Mouse (Mus musculus) forebrain, embryonic 10.5 days (tissue): Measurements from ENCODE around the gene Ntf5. TPM values are rescaled to one million over a fixed set of nuclear protein-coding genes. Genes with fewer than 3 reads are reported as not detected.
"Not testable (repeated sequence)": the region's sequence is repeated elsewhere in the genome, so short reads cannot be mapped to it uniquely, and the experiment has no call there.

ENCODE experiments used
- DNase-seq: peaks from one replicate; pipeline ENCODE4 v3.0.0-alpha.2; 2017; ENCODE audit warnings: low spot score; ENCODE audit errors: extremely low spot score
- H3K27ac ChIP-seq: fragments of 300-500 bp; sonication (generic); 2 replicates; pipeline ENCODE4 v1.5.1; 2016; ENCODE audit warnings: mild to moderate bottlenecking
- H3K27me3 ChIP-seq: fragments of 300-500 bp; sonication (generic); 2 replicates; pipeline ENCODE4 v1.6.1; 2016; ENCODE audit warnings: mild to moderate bottlenecking; ENCODE audit not compliant: poor library complexity, severe bottlenecking
- H3K36me3 ChIP-seq: fragments of 300-500 bp; sonication (generic); replicated peaks from 2 replicates; pipeline ENCODE4 v1.6.1; 2016; ENCODE audit warnings: mild to moderate bottlenecking, moderate library complexity
- H3K4me1 ChIP-seq: fragments of 300-500 bp; sonication (generic); 2 replicates; pipeline ENCODE4 v1.6.1; 2016
- H3K4me3 ChIP-seq: fragments of 300-500 bp; sonication (generic); 2 replicates; pipeline ENCODE4 v1.5.1; 2016; ENCODE audit warnings: mild to moderate bottlenecking, moderate library complexity
- H3K9me3 ChIP-seq: fragments of 300-500 bp; sonication (generic); 2 replicates; pipeline ENCODE4 v1.6.1; 2016; ENCODE audit warnings: mild to moderate bottlenecking, moderate library complexity
- WGBS: fragments of 180-500 bp; shearing (Covaris S2); methylation state at CpG from one replicate; pipeline ENCODE4 v1.1.7; 2016; 5-methylcytosine and 5-hydroxymethylcytosine counted together
- polyA plus RNA-seq: library from polyadenylated mRNA; unstranded; fragments of >200 nt; fragmentation: Nextera tagmentation; extraction: Ambion mirVana; gene quantifications from 2 replicates; pipeline ENCODE4 v1.2.1, GENCODE M21; 2016

Gene Ntf5
- polyA plus RNA-seq, 1 experiment from 2014 or later, result 0.87 TPM

GRCm38 (mm10) chr7:45454971-45455370, 41.5 kb downstream of the Ntf5 start:
- no peaks in the 10 kb centered on the region for H3K27me3 ChIP-seq
- H3K4me3 ChIP-seq, result no peak overlapping the region
- no peaks in the 10 kb centered on the region for H3K9me3 ChIP-seq
- H3K27ac ChIP-seq, result no peak overlapping the region
- 89% methylated on average over 15 of the region's 15 CpGs for WGBS
- H3K36me3 ChIP-seq, result peaks cover 79% of the 10 kb centered on the region
- no peak for DNase-seq
- H3K4me1 ChIP-seq, result peaks cover 36% of the 10 kb centered on the region

- Histone ChIP-seq H3K4me3 (no peak overlapping the region), H3K36me3 (peaks cover 84% of the 10 kb centered on the region)
- WGBS, result 77% methylated on average over 13 of the region's 13 CpGs
Measured at GRCm38 (mm10) chr7:45455932-45456696, 42.6 kb downstream of the Ntf5 start.

GRCm38 (mm10) chr7:45456721-45457203, 43.3 kb downstream of the Ntf5 start:
- WGBS, result 71% methylated on average over 9 of the region's 9 CpGs
- Histone ChIP-seq H3K36me3 (peaks cover 84% of the 10 kb centered on the region), H3K27ac (peak overlapping the region; percentile 16; the same call in 1 of the 2 replicates), H3K9me3 (no peaks in the 10 kb centered on the region), H3K27me3 (no peaks in the 10 kb centered on the region), H3K4me3 (peak overlapping the region; percentile 87), H3K4me1 (peaks cover 48% of the 10 kb centered on the region)
- DNase-seq, result no peak

More at GRCm38 (mm10) chr7:45455932-45456696, 42.6 kb downstream of the Ntf5 start:
- Histone ChIP-seq H3K9me3 (no peaks in the 10 kb centered on the region), H3K27me3 (no peaks in the 10 kb centered on the region), H3K4me1 (peaks cover 47% of the 10 kb centered on the region), H3K27ac (no peak overlapping the region)
- DNase-seq, result no peak

GRCm38 (mm10) chr7:45457204-45458060, 43.9 kb downstream of the Ntf5 start:
- Histone ChIP-seq H3K9me3 (no peaks in the 10 kb centered on the region), H3K36me3 (peaks cover 84% of the 10 kb centered on the region), H3K4me3 (peak overlapping the region; percentile 87), H3K27ac (peak overlapping the region; percentile 16; the same call in 1 of the 2 replicates), H3K27me3 (no peaks in the 10 kb centered on the region), H3K4me1 (peaks cover 49% of the 10 kb centered on the region)
- WGBS, result 82% methylated on average over 10 of the region's 10 CpGs
- no peak for DNase-seq

- H3K4me1 ChIP-seq, result peaks cover 49% of the 10 kb centered on the region
- H3K4me3 ChIP-seq, result peak overlapping the region; percentile 87
- DNase-seq, result peak; percentile 87
- peak overlapping the region; percentile 95 for H3K27ac ChIP-seq
- peaks cover 86% of the 10 kb centered on the region for H3K36me3 ChIP-seq
- H3K27me3 ChIP-seq, result no peaks in the 10 kb centered on the region
- WGBS, result 1% methylated on average over 43 of the region's 43 CpGs
- H3K9me3 ChIP-seq, result no peaks in the 10 kb centered on the region
Measured at GRCm38 (mm10) chr7:45458748-45459563, 45.5 kb downstream of the Ntf5 start.

- peaks cover 86% of the 10 kb centered on the region for H3K36me3 ChIP-seq
- 0% methylated on average over 33 of the region's 37 CpGs for WGBS
- H3K4me1 ChIP-seq, result peaks cover 49% of the 10 kb centered on the region
Measured at GRCm38 (mm10) chr7:45459564-45460140, 46.2 kb downstream of the Ntf5 start, which contains the start of gene Ftl1. Gene Ftl1 (minus strand): TSS chr7:45459884.

DNA sequence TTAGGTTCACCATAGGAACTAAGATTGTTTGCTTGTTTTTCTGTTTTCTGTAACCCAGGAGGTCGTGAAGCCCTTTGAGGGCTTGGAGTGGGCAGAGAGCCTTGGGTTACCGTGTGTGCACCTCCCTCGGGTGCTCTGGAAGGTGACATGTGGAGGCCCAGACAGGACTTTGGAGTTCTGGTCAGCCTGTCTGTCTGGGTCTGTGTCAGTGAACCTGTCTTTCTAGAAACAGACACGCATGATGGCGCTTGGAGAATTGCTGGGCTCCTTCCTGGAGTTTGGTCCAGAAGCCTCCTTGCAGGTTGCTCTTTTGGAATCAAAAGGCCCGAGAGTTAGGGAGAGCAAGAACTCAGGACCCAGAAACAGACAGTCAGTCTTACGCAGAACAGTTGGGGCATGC, 46.9 kb downstream of the Ntf5 start:
- H3K4me3 ChIP-seq, result peak overlapping the region; percentile 87

More at GRCm38 (mm10) chr7:45459564-45460140, 46.2 kb downstream of the Ntf5 start, which contains the start of gene Ftl1:
- DNase-seq, result peak; percentile 98
- Histone ChIP-seq H3K4me3 (peak within 1 kb of the TSS; percentile 87), H3K27ac (peak within 1 kb of the TSS; percentile 95)
- not testable (repeated sequence) for H3K9me3 ChIP-seq, H3K27me3 ChIP-seq

GRCm38 (mm10) chr7:45460860-45461314, 47.4 kb downstream of the Ntf5 start:
- Histone ChIP-seq H3K27me3 (no peaks in the 10 kb centered on the region), H3K27ac (peak overlapping the region; percentile 95), H3K4me1 (peaks cover 61% of the 10 kb centered on the region), H3K9me3 (no peaks in the 10 kb centered on the region), H3K36me3 (peaks cover 86% of the 10 kb centered on the region), H3K4me3 (peak overlapping the region; percentile 87)
- peak; percentile 46 for DNase-seq
- 47% methylated on average over 13 of the region's 13 CpGs for WGBS

More for the DNA sequence above, 46.9 kb downstream of the Ntf5 start:
- peaks cover 56% of the 10 kb centered on the region for H3K4me1 ChIP-seq
- no peak for DNase-seq
- no peaks in the 10 kb centered on the region for H3K27me3 ChIP-seq
- no peaks in the 10 kb centered on the region for H3K9me3 ChIP-seq
- H3K27ac ChIP-seq, result peak overlapping the region; percentile 95
- 83% methylated on average over 7 of the region's 7 CpGs for WGBS
- H3K36me3 ChIP-seq, result peaks cover 86% of the 10 kb centered on the region

DNA sequence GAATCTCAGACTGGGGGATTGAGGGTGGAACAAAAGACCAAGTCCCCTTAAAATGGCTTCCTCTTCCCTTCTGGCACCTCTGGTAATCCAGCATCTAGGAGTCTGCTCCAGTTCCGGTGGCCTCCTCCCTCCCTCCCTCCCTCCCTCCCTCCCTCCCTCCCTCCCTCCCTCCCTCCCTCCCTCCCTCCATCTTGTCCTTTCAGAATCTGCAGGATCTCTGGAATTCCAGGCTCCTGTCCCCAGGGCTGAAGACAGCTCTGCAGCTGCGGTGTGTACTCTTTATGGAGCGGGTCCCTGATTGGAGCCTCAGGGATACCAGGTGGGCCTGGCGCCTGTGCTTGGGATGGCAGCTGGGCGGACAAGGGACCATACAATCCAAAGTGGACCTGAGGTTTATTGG, 47.8 kb downstream of the Ntf5 start:
- peak overlapping the region; percentile 87 for H3K4me3 ChIP-seq
- DNase-seq, result no peak
- no peaks in the 10 kb centered on the region for H3K27me3 ChIP-seq
- no peaks in the 10 kb centered on the region for H3K9me3 ChIP-seq
- H3K27ac ChIP-seq, result peak overlapping the region; percentile 95
- H3K4me1 ChIP-seq, result peaks cover 62% of the 10 kb centered on the region
- peaks cover 82% of the 10 kb centered on the region for H3K36me3 ChIP-seq
- WGBS, result 67% methylated on average over 5 of the region's 5 CpGs

- Histone ChIP-seq H3K9me3 (no peaks in the 10 kb centered on the region), H3K36me3 (peaks cover 77% of the 10 kb centered on the region)
- WGBS, result 89% methylated on average over 4 of the region's 4 CpGs
Measured at GRCm38 (mm10) chr7:45461781-45462180, 48.3 kb downstream of the Ntf5 start.

GRCm38 (mm10) chr7:45462325-45462724, 48.8 kb downstream of the Ntf5 start:
- Histone ChIP-seq H3K27me3 (no peaks in the 10 kb centered on the region), H3K4me3 (no peak overlapping the region), H3K36me3 (peaks cover 72% of the 10 kb centered on the region), H3K9me3 (no peaks in the 10 kb centered on the region), H3K4me1 (peaks cover 60% of the 10 kb centered on the region), H3K27ac (no peak overlapping the region)
- no peak for DNase-seq
- WGBS, result 90% methylated on average over 4 of the region's 4 CpGs

More at GRCm38 (mm10) chr7:45461781-45462180, 48.3 kb downstream of the Ntf5 start:
- Histone ChIP-seq H3K4me1 (peaks cover 60% of the 10 kb centered on the region), H3K27me3 (no peaks in the 10 kb centered on the region), H3K4me3 (0 out of 2 replicates have a peak overlapping the region, but pooled peaks have one; percentile 87), H3K27ac (peak overlapping the region; percentile 95)
- no peak for DNase-seq
